Mouse (Mus musculus) G1E (cell line): ENCODE data around the gene Bcl2l12. TPM values are rescaled to one million over a fixed set of nuclear protein-coding genes. Genes with fewer than 3 reads are reported as not detected.

Experiments used
- ATAC-seq: 2 replicates; pipeline ENCODE4 v1.8.0; 2016; ENCODE audit warnings: mild to moderate bottlenecking; ENCODE audit not compliant: insufficient number of reproducible peaks, poor library complexity, low FRiP score, severe bottlenecking; ENCODE audit errors: extremely low read depth
- DNase-seq: peaks from one replicate; pipeline ENCODE4 v3.0.0; 2012; ENCODE audit warnings: low spot score
- H3K27me3 ChIP-seq: 2 replicates; pipeline ENCODE4 v1.6.1; 2012; ENCODE audit warnings: mild to moderate bottlenecking, low read length, inconsistent platforms; ENCODE audit not compliant: insufficient read depth
- H3K36me3 ChIP-seq: replicated peaks from 2 replicates; pipeline ENCODE3; 2012; ENCODE audit warnings: mild to moderate bottlenecking, inconsistent platforms
- H3K4me1 ChIP-seq: 2 replicates; pipeline ENCODE4 v1.6.1; 2012; ENCODE audit warnings: low read depth, low read length, inconsistent platforms, mixed read lengths; ENCODE audit not compliant: insufficient read depth
- H3K4me3 ChIP-seq: 2 replicates; pipeline ENCODE4 v1.5.1; 2012; ENCODE audit warnings: low read depth, mild to moderate bottlenecking, inconsistent platforms, low read length, moderate library complexity, mixed read lengths
- H3K9me3 ChIP-seq: replicated peaks from 2 replicates; pipeline ENCODE4 v1.6.1; 2012; ENCODE audit warnings: inconsistent platforms
- CTCF ChIP-seq: IDR thresholded peaks from 2 replicates; pipeline ENCODE4 v1.5.1; 2012; ENCODE audit warnings: low read depth, low read length, inconsistent platforms, mixed read lengths
- GATA1 ChIP-seq: IDR thresholded peaks from 2 replicates; pipeline ENCODE4 v1.6.1; 2012; ENCODE audit warnings: borderline replicate concordance, low read length, inconsistent platforms, mixed read lengths
- GATA2 ChIP-seq: IDR thresholded peaks from 2 replicates; pipeline ENCODE4 v1.6.1; 2012; ENCODE audit warnings: low read depth, low read length, inconsistent platforms, borderline replicate concordance
- POLR2AphosphoS5 ChIP-seq: IDR thresholded peaks from 2 replicates; pipeline ENCODE4 v1.6.1; 2012; ENCODE audit warnings: low read depth, low read length, inconsistent platforms; ENCODE audit not compliant: insufficient replicate concordance
- TAL1 ChIP-seq: conservative IDR thresholded peaks from 2 replicates; pipeline ENCODE4 v1.6.1; 2012; ENCODE audit warnings: low read depth, low read length, inconsistent platforms, mixed read lengths
- polyA plus RNA-seq: library from polyadenylated mRNA; stranded (reverse); fragments of >175 nt; gene quantifications from 2 replicates; pipeline ENCODE4 v1.2.3, GENCODE M21; 2012
- total RNA-seq, 2 experiments: library from RNA; stranded (forward) in 1 of 2; stranded (reverse) in 1 of 2; fragments of 200-1000 nt in 1 of 2; fragments of >200 nt in 1 of 2; fragmentation: Nextera tagmentation in 1 of 2; gene quantifications; 2 replicates each; pipeline ENCODE4 v1.2.3; 2014 to 2017

Gene Bcl2l12
- total and polyA plus RNA-seq, 3 experiments, result 11.1 to 74.6 (median 15.6) TPM

- no peaks in the 10 kb centered on the region for H3K36me3 ChIP-seq
- DNase-seq (no peak), ATAC-seq (no peak)
Measured at GRCm38 (mm10) chr7:44962831-44963230, 35.7 kb downstream of the Bcl2l12 start.

GRCm38 (mm10) chr7:44962337-44962736 is 36.2 kb downstream of the Bcl2l12 start:
- DNase-seq (no peak), ATAC-seq (no peak)
- TF ChIP-seq GATA2 (no peak), POLR2AphosphoS5 (no peak), TAL1 (no peak), GATA1 (no peak), CTCF (no peak)
- no peaks in the 10 kb centered on the region for H3K36me3 ChIP-seq
- H3K9me3 ChIP-seq, result no peaks in the 10 kb centered on the region
- peak overlapping the region; percentile 40; the same call in 1 of the 2 replicates for H3K4me3 ChIP-seq
- peaks cover 53% of the 10 kb centered on the region for H3K27me3 ChIP-seq
- H3K4me1 ChIP-seq, result peaks cover 64% of the 10 kb centered on the region

More at GRCm38 (mm10) chr7:44962831-44963230, 35.7 kb downstream of the Bcl2l12 start:
- H3K4me1 ChIP-seq, result peaks cover 61% of the 10 kb centered on the region
- no peaks in the 10 kb centered on the region for H3K9me3 ChIP-seq
- peak overlapping the region; percentile 40; the same call in 1 of the 2 replicates for H3K4me3 ChIP-seq
- TF ChIP-seq GATA1, result no peak
- peaks cover 50% of the 10 kb centered on the region for H3K27me3 ChIP-seq

- Histone ChIP-seq H3K4me1 (peaks cover 62% of the 10 kb centered on the region), H3K27me3 (peaks cover 45% of the 10 kb centered on the region), H3K36me3 (no peaks in the 10 kb centered on the region), H3K4me3 (no peak overlapping the region), H3K9me3 (no peaks in the 10 kb centered on the region)
- TF ChIP-seq CTCF (no peak), GATA1 (no peak), GATA2 (no peak), POLR2AphosphoS5 (no peak), TAL1 (no peak)
- ATAC-seq (no peak), DNase-seq (no peak)
Measured at GRCm38 (mm10) chr7:44960512-44960910, 38.0 kb downstream of the Bcl2l12 start.

GRCm38 (mm10) chr7:44959874-44960511 is 38.5 kb downstream of the Bcl2l12 start:
- Histone ChIP-seq H3K4me3 (peak overlapping the region; percentile 39; the same call in 1 of the 2 replicates), H3K36me3 (no peaks in the 10 kb centered on the region), H3K27me3 (peaks cover 40% of the 10 kb centered on the region), H3K9me3 (no peaks in the 10 kb centered on the region), H3K4me1 (peaks cover 58% of the 10 kb centered on the region)
- TF ChIP-seq GATA1, result no peak
- ATAC-seq, result no peak
- no peak for DNase-seq

GRCm38 (mm10) chr7:44959281-44959680 is 39.2 kb downstream of the Bcl2l12 start:
- ATAC-seq, result no peak; the same call in 1 of the 2 replicates
- Histone ChIP-seq H3K36me3 (no peaks in the 10 kb centered on the region), H3K9me3 (no peaks in the 10 kb centered on the region), H3K4me3 (no peak overlapping the region; the same call in 1 of the 2 replicates), H3K4me1 (peaks cover 58% of the 10 kb centered on the region), H3K27me3 (peaks cover 37% of the 10 kb centered on the region)
- no peak for DNase-seq
- no peak for TF ChIP-seq CTCF
- TF ChIP-seq GATA2, result no peak
- TF ChIP-seq POLR2AphosphoS5, result no peak
- no peak for TF ChIP-seq GATA1
- TF ChIP-seq TAL1, result no peak

- DNase-seq (no peak), ATAC-seq (no peak)
- peaks cover 57% of the 10 kb centered on the region for H3K4me1 ChIP-seq
- H3K36me3 ChIP-seq, result no peaks in the 10 kb centered on the region
- H3K4me3 ChIP-seq, result no peak overlapping the region
- TF ChIP-seq GATA1 (no peak), GATA2 (no peak), CTCF (peak; percentile 48), TAL1 (no peak), POLR2AphosphoS5 (no peak)
- H3K27me3 ChIP-seq, result peaks cover 32% of the 10 kb centered on the region
- H3K9me3 ChIP-seq, result no peaks in the 10 kb centered on the region
Measured at GRCm38 (mm10) chr7:44958208-44958607, 40.3 kb downstream of the Bcl2l12 start.

- H3K27me3 ChIP-seq, result peaks cover 30% of the 10 kb centered on the region
- H3K4me3 ChIP-seq, result no peak overlapping the region
- DNase-seq (no peak), ATAC-seq (no peak)
- H3K9me3 ChIP-seq, result no peaks in the 10 kb centered on the region
- peaks cover 58% of the 10 kb centered on the region for H3K4me1 ChIP-seq
- no peaks in the 10 kb centered on the region for H3K36me3 ChIP-seq
- TF ChIP-seq POLR2AphosphoS5, result no peak
- no peak for TF ChIP-seq TAL1
- no peak for TF ChIP-seq GATA2
- TF ChIP-seq GATA1, result no peak
- no peak for TF ChIP-seq CTCF
Measured at GRCm38 (mm10) chr7:44957183-44957835, 41.2 kb downstream of the Bcl2l12 start.
